Mouse (Mus musculus): ENCODE data around the gene Cks1b. TPM values are rescaled to one million over a fixed set of nuclear protein-coding genes. Genes with fewer than 3 reads are reported as not detected.
A peak's percentile ranks its signal among the peaks of the same experiment; 100 is the strongest.

Gene Cks1b
- total RNA-seq, 2 experiments from 2014 or later: 5.1 to 5.4 TPM

DNA sequence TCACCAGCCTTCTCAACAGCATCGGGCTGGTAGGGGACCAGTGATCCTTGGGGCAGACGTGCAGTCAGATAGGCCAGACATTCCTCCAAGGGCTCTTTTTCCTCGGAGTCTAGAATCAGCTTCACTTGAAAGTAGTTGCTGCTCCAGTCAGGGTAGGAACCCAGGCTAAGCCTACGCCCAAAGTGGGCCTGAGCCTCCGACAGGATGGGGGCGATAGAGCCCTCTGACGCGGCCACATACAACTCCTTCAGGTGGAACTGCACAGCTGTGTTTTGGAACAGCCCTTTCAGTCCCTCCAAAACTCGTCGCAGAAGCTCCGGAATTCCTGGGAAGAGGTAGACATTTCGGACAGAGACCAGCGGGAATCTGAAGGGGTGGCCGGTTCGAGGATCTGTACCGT lies 9.7 kb downstream of the Cks1b start:
- no peak for DNase-seq
- intact Hi-C loops (cut with DNase I): no loop called here

DNA sequence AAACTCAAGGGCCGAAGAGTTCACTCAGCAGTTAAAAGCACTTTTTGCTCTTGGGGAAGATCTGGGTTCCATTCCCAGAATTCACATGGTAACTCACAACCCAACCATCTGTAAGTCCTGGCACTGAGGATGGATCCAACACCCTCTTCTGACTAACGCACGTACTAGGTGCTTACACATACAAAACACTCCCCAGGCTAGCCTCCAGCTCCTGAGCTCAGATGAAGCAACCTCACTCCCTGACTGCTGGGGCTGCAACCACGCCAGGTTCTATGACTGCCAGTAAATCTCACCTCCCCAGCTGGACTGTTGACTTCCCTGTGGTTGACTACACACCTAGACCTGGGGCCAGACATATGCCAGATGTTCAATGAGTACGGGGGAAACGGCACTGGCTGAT lies 11.3 kb downstream of the Cks1b start:
- no peak for DNase-seq
- intact Hi-C loops (cut with DNase I): no loop called here

DNA sequence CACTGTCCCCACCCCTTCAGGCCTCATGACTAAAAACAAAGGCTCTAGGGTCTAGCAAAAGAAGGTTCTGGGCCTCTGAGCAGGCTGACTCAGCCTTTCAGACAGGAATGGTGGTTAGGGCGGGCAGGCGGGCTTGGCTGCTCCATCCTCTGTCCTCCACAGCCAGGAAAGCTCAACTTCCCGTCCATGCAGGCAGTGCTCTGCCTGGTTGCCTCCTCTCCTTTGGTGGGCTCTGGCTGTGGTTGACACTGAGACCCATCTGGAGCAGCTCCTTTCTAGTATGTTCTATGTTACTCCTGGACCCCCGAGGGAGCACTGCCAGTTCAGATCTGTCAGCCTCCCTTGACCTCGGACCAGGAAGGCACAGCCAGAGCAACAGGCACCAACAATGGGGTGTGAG lies 15.5 kb downstream of the Cks1b start, which contains the start of gene Lenep:
Gene Lenep, minus strand, starts transcription at position 101 of the 400 bp plus-strand sequence.
- intact Hi-C loops (cut with DNase I): no loop called here
- DNase-seq: no peak

DNA sequence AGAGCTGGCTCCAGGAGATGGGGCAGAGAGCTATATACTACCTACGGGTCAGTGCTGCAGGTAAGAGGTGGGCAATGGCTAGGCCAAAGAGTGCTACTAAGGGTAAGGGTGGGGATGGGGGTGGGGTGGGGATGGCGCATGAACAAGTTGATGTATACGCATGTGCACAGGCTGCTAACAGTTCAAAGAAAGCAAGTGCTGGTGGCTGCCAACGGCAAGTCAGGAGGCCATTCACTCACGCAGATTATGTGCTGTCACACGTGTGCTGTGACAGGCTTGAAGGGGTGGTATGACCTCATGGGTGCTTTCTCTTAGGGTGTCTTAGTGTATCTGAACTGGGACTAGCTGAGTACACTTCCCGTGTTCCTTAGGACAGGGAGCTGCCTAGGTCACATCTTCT lies 16.9 kb downstream of the Cks1b start:
- DNase-seq: no peak
- intact Hi-C loops (cut with DNase I): no loop called here

DNA sequence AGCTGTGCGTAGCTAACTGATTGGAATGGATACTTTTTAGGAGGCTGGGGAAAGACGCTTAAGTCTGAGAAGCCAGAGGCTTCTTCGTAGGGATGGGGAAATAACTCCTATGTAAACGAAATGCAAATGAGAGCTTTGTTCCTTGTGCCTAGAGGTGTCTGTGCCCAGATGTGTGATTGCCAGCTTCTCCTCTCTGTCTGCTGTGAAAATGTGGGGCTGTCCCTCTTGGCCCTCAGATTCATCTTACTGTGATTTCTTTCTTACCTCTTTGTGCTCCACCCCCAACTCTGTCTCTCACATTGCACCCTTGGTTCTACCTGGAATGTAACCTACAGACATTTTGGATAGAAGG lies 21.6 kb downstream of the Cks1b start:
- intact Hi-C loops (cut with DNase I): loop anchor here (2.0 to 5.0 kb wide), 3 partner anchors 14 to 91 kb away; partner anchors contain the start of gene Flad1
- DNase-seq: no peak

DNA sequence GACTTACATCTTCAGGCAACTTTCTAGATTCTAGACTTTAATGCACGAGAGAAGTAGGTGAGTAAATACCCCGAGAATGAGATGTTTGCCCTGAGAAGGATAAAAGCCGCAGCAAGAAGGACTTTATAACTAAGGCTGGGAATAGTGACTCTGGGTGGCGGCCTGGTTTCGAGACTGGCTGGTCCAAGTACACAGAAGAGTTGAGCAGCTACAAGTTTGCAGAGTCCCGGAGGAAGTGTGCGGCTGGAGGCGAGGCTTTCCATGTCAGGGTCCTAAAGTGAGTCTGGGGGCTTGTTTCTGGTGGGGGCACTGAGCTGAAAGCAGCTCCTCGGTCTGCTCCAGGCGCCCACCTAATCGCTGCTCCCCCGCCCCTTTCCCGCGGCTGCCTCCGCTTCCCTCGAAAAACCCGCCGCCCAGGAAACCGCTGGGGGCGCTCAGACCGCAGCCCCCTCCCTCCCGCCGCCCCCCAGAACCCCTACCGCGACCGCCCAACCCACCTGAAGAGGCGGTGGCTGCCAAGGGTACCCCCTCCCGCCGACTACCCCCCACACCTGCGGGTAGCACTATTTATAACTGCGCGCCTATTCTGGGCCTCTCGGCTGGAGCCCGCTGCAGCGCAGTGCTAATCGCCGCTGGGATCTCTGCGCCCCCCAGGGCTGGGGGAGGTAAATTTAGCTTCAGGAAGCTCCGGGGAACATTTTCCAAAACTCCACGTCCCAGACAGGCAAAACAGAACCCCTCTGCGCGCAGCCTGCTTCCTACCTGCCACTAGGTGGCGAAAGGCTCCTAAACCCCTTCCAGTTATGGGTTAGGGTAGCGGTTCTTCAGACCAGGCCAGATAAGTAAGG lies 22.2 kb downstream of the Cks1b start:
- intact Hi-C loops (cut with DNase I): loop anchor here (2.0 to 5.0 kb wide), 4 partner anchors 15 to 91 kb away; partner anchors contain the start of genes Adam15 and Flad1
- peak; percentile 72 to 81 for DNase-seq

DNA sequence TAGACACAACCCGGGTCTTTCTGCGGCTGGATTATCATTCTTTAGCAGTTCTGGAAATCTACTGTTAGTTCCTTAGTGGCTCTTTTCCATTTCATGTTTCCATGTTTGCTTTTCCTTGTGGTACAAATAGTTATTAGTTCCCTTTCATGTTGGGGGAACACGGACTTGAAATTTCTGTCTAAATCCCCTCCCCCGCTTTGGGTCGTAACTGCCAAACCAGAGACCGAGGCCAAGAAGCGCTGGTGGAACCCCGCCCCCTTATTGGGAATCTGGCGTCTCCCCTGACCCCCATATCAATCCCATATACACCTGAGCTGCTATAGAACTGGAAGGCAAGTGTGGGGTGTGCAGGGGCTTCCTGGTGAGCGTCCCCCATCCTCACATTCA lies 22.8 kb downstream of the Cks1b start:
- intact Hi-C loops (cut with DNase I): loop anchor here (2.0 to 5.0 kb wide), 3 partner anchors 47 to 92 kb away; partner anchors contain the start of gene Adam15
- DNase-seq: no peak

DNA sequence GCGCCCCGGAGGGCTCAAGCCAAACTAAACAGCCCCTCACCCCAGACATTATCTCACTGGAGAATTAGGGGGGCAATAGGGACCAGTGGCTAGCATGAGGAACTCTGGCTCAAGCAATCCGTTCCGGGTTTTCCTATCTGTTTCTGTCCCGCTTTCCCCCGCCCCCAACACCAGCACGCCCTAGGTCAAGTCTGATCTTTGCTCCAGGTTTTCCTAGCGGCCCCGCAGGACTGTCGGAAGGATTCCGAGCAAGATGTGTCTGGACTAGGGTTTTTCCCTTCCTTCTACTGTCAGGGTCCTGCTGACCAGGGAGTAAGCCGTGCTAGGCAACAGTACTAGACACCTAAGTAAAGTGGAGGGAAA lies 23.3 kb downstream of the Cks1b start:
- DNase-seq: peak in 1 of 2 experiments; percentile 78

DNA sequence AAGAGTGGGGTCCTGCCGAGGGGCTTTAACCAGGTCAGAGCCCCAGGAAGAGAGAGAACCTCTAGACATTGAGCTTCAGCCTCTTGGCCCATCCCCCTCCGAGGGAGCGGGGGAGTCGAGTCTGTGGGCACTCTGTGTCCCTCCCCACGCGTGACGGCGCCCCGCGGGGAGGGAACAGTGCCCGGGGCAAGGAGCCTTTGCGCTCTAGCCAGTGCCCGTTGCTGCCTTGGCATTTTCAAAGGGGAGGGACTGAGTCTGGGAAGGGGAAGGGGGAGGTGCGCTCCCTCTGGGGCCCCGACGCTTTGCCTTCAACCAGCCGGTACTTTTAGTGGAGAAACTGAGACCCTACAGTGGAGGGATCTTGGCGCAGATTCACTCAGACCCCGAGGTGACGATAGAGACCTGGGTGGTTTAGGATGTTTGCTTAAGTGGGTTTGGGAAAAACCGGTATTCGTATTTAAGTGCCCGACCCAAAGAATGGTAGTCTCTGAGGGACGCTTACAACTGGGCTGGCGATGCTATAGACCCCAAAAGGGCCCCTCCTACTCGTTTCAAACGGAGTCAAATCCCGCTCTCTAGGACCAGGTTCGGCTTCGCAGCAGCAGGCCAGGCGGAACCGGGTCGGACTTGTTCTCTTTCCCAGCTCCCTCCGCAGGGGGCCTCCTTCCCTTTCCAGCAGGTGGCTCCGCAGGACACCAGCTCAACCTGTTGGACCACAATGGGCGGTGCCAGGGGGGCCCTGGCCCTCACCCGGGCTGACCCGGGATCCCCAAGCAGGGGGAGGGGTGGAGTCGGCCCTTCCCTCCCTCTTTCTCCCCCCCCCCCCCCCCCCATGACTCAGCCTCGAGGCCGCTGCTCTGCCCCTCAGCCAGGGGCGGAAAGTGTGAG lies 23.9 kb downstream of the Cks1b start, which contains the start of gene Zbtb7b:
Gene Zbtb7b, minus strand, starts transcription at position 771 of the 888 bp plus-strand sequence.
- intact Hi-C loops (cut with DNase I): loop anchor here (2.0 kb wide), 1 partner anchor 45 kb away; the partner anchor contains the start of gene Adam15
- peak; percentile 75 to 85 for DNase-seq

More for the DNA sequence above, 23.3 kb downstream of the Cks1b start:
- intact Hi-C loops (cut with DNase I): loop anchor here (2.0 to 5.0 kb wide), 3 partner anchors 46 to 92 kb away; partner anchors contain the start of gene Adam15

DNA sequence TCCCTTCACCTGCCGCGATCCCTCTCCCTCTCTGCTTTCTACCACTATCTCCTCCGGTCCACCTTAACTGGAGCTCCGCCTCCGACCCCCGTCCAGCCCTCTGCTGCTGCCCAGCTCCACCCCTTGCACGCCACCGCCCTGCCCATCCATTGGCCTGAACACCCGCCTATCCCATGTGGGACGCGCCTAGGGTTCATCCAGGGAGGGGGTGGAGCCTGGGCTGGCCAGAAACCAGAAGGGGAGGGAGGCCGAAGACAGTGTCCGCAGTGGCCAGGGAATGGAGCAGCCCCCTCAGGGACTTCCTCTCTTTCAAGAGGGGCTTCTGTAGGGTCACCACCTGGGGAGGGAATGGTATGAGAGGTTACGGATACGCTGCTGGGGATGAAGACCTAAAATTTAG lies 24.6 kb downstream of the Cks1b start:
- intact Hi-C loops (cut with DNase I): loop anchor here (2.0 kb wide), 2 partner anchors 15 to 45 kb away; partner anchors contain the start of gene Adam15
- peak; percentile 98 for DNase-seq

DNA sequence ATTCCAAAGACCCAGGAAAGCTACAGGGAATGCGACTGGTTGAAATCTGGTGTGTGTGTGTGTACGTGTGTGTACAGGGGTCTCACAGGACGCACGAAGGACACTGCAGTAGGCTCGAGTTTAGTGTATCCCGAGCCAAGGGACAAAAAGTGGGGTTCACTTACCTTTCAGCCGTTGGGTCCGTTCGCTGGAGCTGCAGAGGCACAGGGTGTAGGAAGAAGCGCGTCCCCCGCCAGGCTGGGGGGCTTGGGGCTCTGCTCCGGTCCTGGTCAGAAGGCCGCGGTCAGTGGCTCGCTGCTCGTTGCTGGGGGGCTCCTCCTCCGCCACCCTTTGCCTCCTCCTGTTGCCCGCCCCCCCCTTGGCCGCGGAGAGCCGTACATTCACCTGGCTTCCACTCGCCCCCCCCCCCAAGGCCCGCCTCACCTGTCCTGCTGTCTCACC lies 25.3 kb downstream of the Cks1b start:
- peak; percentile 45 to 57 for DNase-seq

DNA sequence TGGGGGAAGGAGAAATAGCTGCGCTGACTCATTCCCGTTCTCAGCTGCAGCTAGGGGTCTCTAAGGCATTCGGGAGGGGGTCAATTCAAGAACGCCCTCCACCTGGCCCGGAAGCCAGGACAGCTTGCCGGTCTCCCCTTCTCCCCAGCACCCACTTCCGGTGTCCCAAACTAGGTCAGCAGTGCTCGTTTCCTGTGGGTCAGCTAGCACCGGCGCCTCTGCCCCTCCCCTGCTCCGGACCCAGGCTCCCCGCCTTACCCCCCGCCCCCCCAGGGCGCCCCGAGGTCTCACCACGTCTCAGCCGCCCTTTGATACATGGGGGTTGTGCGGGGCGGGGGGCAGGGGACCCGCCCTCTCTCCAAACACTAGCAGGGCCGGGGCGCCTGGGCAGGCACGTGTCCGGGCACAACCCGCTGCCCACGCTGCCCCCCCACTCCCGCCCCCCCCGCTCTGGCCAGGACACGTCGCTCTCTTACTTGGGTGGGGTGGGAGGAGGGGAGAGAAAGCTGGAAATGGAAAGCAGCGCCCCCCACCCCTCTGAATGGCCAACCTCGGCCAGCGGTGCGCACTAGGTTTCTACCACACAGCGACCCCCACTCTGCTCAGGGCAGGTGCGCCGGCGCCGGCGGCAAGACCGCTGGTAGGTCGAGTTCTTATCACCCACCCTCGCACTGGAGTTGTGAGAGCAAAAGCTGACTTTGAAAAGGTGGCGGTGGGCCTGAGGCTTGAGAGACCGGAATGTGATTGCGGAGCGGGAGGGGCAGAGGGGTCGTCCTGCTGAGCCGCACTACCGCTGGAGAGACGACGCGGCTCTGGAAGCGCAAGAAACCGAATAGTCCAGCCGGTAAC lies 26.3 kb downstream of the Cks1b start:
- peak; percentile 57 to 80 for DNase-seq
- intact Hi-C loops (cut with DNase I): loop anchor here (2.0 kb wide), 1 partner anchor 13 kb away; no protein-coding TSS in a partner anchor

More for the DNA sequence above, 25.3 kb downstream of the Cks1b start:
- intact Hi-C loops (cut with DNase I): loop anchor here (2.0 kb wide), 1 partner anchor 14 kb away; no protein-coding TSS in a partner anchor

DNA sequence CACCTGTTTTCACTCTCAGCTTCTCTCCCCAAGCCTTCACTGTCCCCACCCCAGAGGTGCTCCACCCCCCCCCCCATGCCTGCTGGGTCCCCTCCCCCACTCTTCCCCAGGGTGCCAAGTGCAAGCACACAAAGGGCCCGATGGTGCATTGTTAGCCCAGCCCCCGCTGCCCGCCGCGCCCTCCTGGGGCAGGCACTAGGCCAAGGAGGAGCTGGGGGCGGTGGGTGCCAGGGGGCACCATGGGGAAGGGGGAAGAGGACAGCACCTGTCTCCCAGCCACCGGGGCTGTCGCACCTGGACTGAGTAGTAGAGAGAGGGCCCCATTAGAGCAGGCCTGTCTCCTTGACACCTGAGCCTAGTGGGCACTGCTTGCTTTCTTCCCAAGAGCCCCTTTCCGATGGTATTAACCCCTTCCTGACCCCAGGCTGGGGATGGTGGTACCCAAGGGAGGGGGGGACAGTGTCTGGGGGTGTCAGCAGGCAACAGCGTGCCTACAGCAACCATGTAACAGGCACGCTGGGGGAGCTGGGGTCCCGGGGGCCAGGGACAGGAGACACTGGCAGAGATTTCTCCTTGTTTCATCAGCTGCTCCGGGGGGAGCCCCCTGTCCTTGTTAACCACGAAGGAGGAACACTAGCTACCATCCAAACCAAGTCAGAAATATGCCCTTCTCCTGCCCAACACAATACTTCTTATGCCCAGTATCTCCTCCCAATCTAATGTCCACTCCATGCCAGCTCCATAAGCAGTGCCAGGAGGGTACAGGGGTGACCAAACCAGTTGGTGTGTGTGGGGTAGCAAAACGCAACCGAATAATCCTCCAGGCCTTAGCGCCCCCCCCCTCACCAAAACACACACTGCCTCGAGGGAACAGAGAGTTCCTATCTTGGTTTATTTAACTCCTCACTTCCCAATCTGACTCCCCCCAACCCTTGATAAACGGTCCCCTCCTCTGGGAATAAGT lies 27.2 kb downstream of the Cks1b start:
- intact Hi-C loops (cut with DNase I): no loop called here
- no peak for DNase-seq

DNA sequence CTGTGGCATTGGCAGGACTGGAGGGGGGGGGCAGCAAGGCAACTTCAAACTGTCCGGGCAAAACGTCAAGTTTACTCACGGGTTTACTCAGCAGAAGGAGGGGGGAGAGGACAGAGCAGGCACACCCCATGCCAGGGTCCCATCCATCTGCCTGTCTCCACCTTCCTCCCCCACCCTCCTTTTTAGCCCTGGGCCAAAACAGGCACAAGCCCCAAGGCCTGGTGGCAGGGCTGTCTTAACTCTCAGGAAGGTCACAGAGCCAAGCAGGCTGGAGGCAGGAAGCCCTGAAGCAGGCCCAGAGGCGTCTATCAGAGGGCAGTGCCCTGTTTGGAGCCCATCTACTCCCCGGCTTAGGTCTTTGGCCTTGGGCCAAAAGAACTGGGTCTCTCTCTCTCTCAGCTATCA lies 28.1 kb downstream of the Cks1b start:
- peak; percentile 31 to 54 for DNase-seq
- intact Hi-C loops (cut with DNase I): no loop called here

DNA sequence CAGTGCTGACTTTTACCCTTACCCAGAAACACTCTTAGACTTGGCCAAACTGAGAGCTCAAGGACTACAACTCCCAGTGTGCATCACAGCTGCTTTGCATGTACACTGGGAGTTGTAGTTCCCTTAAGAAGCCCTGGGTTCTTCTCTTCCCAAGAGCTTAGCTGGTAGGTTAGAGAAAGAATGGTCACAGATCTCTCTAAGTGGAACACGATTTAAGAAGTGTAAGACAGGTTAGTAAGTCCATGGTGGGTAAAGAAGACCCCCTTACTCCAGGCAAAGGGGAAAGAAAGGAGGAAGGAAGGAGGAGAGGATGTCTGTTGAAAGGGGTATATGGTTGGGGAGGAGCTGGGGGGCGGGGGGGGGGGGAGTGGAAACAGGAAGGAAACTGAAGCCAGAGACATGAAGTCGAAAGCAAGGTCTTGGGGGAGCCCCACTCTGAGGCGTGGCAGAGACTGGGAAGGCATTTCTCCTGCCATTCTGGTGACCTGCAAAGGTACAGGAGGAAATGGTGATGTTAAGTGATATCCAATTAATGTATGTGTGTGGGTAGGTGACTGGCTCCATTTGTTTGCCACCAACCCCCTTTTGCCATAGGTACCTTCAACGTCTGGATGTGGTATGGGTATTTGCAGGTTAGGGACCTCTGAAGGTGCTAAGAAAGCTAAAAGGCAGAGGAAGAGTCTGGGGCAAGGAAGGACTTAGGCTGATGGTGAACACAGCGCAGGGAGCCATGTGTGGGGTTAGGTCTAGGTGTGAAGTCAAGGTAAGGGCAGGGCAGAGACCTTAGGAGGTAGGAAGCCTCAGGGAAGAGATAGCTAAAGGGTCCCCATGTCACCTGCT lies 29.1 kb downstream of the Cks1b start:
- no peak for DNase-seq
- intact Hi-C loops (cut with DNase I): no loop called here

DNA sequence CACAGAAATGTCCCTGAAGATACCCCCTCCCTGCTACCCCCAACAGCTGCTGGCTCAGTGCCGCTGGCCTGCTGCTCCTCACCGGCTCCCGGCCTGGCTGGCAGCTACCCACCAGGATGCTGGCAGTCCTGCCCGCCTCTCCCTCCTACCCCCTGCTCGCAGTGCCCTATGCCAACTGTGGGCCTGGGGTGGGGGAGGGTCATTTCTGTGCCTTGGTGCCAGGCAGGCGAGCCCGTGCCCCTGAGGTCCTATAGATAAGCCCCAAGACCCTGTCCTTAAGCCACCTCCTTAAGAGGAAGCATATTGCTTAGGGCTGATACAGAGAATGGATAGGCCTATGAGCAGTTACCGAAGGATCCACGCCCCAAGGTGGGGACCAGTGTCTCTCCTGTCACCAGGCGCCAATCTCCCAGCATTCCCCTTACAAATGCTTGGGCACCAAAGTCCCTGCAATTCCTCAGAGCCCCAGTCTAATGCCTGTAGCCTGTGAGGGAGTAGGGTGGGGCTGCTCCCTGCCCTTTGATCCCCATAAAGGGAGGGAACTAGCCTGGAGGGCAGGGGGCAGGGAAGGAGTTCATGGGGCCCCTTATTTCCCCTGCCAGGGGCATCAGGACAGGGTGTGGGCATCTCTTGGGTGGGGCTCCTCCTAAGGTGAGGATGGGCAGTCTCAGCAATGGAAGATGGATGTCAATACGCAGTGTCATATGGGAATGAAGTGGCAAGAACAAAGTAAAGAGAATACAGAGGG lies 29.9 kb downstream of the Cks1b start:
- intact Hi-C loops (cut with DNase I): no loop called here
- DNase-seq: peak; percentile 62 to 63

DNA sequence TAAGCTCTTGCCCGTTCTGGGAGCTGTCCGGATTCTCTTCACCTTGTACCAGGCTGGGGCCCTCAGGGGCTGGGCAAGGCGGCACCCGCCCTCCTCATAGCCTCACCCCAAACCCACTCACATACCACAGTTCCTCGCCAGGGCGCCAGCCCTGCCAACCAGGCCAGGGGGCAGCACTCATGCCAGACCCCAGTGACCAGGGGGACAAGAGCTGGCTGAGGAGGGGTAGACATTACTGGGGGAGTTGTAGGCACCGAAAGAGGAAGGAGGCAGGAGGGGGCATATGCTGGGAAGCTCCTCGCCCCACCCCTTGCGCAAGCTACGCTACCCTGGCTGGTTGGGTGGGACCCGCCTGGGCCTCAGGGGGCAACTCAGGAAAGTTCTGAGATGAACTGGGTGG lies 30.6 kb downstream of the Cks1b start:
- intact Hi-C loops (cut with DNase I): no loop called here
- peak in 1 of 2 experiments; percentile 28 for DNase-seq
